Mouse (Mus musculus): ENCODE results near the gene Dnajc16. TPM values are rescaled to one million over a fixed set of nuclear protein-coding genes. Genes with fewer than 3 reads are reported as not detected.

Dnajc16 gene
- 2.2 and 3.2 TPM in 2 replicates for polyA plus RNA-seq (2012; ENCODE audit: low replicate concordance)

GRCm38 (mm10) chr4:141790524-141790990 lies at the start of gene Dnajc16:
Dnajc16 (minus strand) TSS chr4:141790931.

GRCm38 (mm10) chr4:141826060-141826459 lies 35.3 kb upstream of the Dnajc16 start, which contains the start of gene Cela2a:
Cela2a (minus strand) TSS chr4:141826160.

GRCm38 (mm10) chr4:141793282-141794151 lies 2.8 kb upstream of the Dnajc16 start, which contains the start of gene Casp9:
Casp9 (plus strand) TSS chr4:141793612.

GRCm38 (mm10) chr4:141746578-141747346 lies 44.0 kb downstream of the Dnajc16 start, which contains the start of gene Agmat:
Agmat (plus strand) TSS chr4:141746672.

GRCm38 (mm10) chr4:141722731-141723672 lies 67.7 kb downstream of the Dnajc16 start, which contains the start of gene Ddi2:
Ddi2 (minus strand) TSS chr4:141723419.

Other genes with a start within 250 kb of the Dnajc16 start
- gene Fblim1, start 184.8 kb downstream of the Dnajc16 start, polyA plus RNA-seq (2012; ENCODE audit: low replicate concordance) = 2.7 TPM in 2 replicates
- 0.39 and 0.51 TPM in 2 replicates for gene Tmem82, start 172.3 kb downstream of the Dnajc16 start, polyA plus RNA-seq (2012; ENCODE audit: low replicate concordance)
- gene Slc25a34, start 167.1 kb downstream of the Dnajc16 start, polyA plus RNA-seq (2012; ENCODE audit: low replicate concordance) = not detected in 2 replicates
- gene Plekhm2, start 126.0 kb downstream of the Dnajc16 start, polyA plus RNA-seq (2012; ENCODE audit: low replicate concordance) = 22.8 and 33.3 TPM in 2 replicates
- 12.9 TPM in 1 of 2 replicates, not detected in the other for gene Rsc1a1, start 105.3 kb downstream of the Dnajc16 start, polyA plus RNA-seq (2012; ENCODE audit: low replicate concordance)
- gene Ddi2, start 67.5 kb downstream of the Dnajc16 start, polyA plus RNA-seq (2012; ENCODE audit: low replicate concordance) = 3.7 and 18.6 TPM in 2 replicates
- gene Agmat, start 44.3 kb downstream of the Dnajc16 start, polyA plus RNA-seq (2012; ENCODE audit: low replicate concordance) = not detected in 2 replicates
- 30.7 and 39.1 TPM in 2 replicates for gene Casp9, start 2.7 kb upstream of the Dnajc16 start, polyA plus RNA-seq (2012; ENCODE audit: low replicate concordance)
- gene Cela2a, start 35.2 kb upstream of the Dnajc16 start, polyA plus RNA-seq (2012; ENCODE audit: low replicate concordance) = not detected in 2 replicates
- gene Ctrc, start 55.4 kb upstream of the Dnajc16 start, polyA plus RNA-seq (2012; ENCODE audit: low replicate concordance) = not detected in 2 replicates
- 50.4 and 71.5 TPM in 2 replicates for gene Efhd2, start 84.0 kb upstream of the Dnajc16 start, polyA plus RNA-seq (2012; ENCODE audit: low replicate concordance)
- not detected in 2 replicates for gene Fhad1, start 224.2 kb upstream of the Dnajc16 start, polyA plus RNA-seq (2012; ENCODE audit: low replicate concordance)